Mouse (Mus musculus): ENCODE results near the gene Olfr1447. TPM values are rescaled to one million over a fixed set of nuclear protein-coding genes. Genes with fewer than 3 reads are reported as not detected.

Olfr1447 gene
- polyA plus RNA-seq (2015; fragmentation: Nextera tagmentation; extraction: Ambion mirVana): not detected in 2 replicates

GRCm38 (mm10) chr19:12903643-12904042 lies at the start of gene Olfr1447:
Gene Olfr1447 (minus strand): TSS chr19:12903743.
- Histone ChIP-seq H3K9ac (no peak within 1 kb of the TSS), H3K4me1 (no peaks in the 10 kb centered on the region), H3K27me3 (no peaks in the 10 kb centered on the region), H3K4me3 (no peak within 1 kb of the TSS), H3K9me3 (no peaks in the 10 kb centered on the region), H3K36me3 (no peaks in the 10 kb centered on the region), H3K4me2 (no peak within 1 kb of the TSS), H3K27ac (no peak within 1 kb of the TSS)
- no peak for ATAC-seq (ENCODE audit: borderline replicate concordance, extremely low read depth, low FRiP score, low TSS enrichment)
- WGBS: 90% methylated on average over 1 of the region's 1 CpGs

GRCm38 (mm10) chr19:12949958-12950357 lies 46.4 kb upstream of the Olfr1447 start, which contains the start of gene Olfr1450:
Gene Olfr1450 (plus strand): TSS chr19:12950258.
- ATAC-seq (ENCODE audit: borderline replicate concordance, extremely low read depth, low FRiP score, low TSS enrichment): no peak
- H3K4me2 ChIP-seq: no peak within 1 kb of the TSS
- H3K27ac ChIP-seq: no peak within 1 kb of the TSS
- H3K4me1 ChIP-seq: no peaks in the 10 kb centered on the region
- H3K9ac ChIP-seq: no peak within 1 kb of the TSS
- WGBS: 78% methylated on average over 1 of the region's 1 CpGs
- H3K9me3 ChIP-seq: no peaks in the 10 kb centered on the region
- no peaks in the 10 kb centered on the region for H3K27me3 ChIP-seq
- H3K4me3 ChIP-seq: no peak within 1 kb of the TSS
- H3K36me3 ChIP-seq: no peaks in the 10 kb centered on the region

- H3K9me3 ChIP-seq: no peaks in the 10 kb centered on the region
- no peak within 1 kb of the TSS for H3K4me3 ChIP-seq
- no peak for ATAC-seq (ENCODE audit: borderline replicate concordance, extremely low read depth, low FRiP score, low TSS enrichment)
- H3K4me1 ChIP-seq: no peaks in the 10 kb centered on the region
- no peaks in the 10 kb centered on the region for H3K36me3 ChIP-seq
- no peaks in the 10 kb centered on the region for H3K27me3 ChIP-seq
- no peak within 1 kb of the TSS for H3K4me2 ChIP-seq
- H3K9ac ChIP-seq: no peak within 1 kb of the TSS
- H3K27ac ChIP-seq: no peak within 1 kb of the TSS
These were observed 27.0 kb upstream of the Olfr1447 start, which contains the start of gene Olfr1449 for GRCm38 (mm10) chr19:12930540-12930939. Gene Olfr1449 (plus strand): TSS chr19:12930840.

GRCm38 (mm10) chr19:12924319-12924718 lies 20.8 kb upstream of the Olfr1447 start, which contains the start of gene Olfr1448:
Gene Olfr1448 (minus strand): TSS chr19:12924419.
- no peaks in the 10 kb centered on the region for H3K36me3 ChIP-seq
- no peak within 1 kb of the TSS for H3K4me3 ChIP-seq
- no peak within 1 kb of the TSS for H3K4me2 ChIP-seq
- ATAC-seq (ENCODE audit: borderline replicate concordance, extremely low read depth, low FRiP score, low TSS enrichment): no peak
- H3K27me3 ChIP-seq: no peaks in the 10 kb centered on the region
- no peaks in the 10 kb centered on the region for H3K9me3 ChIP-seq
- H3K27ac ChIP-seq: no peak within 1 kb of the TSS
- H3K4me1 ChIP-seq: no peaks in the 10 kb centered on the region
- no peak within 1 kb of the TSS for H3K9ac ChIP-seq
- 59% methylated on average over 1 of the region's 1 CpGs for WGBS

GRCm38 (mm10) chr19:12893424-12893823 lies 10.1 kb downstream of the Olfr1447 start, which contains the start of gene Olfr1446:
Gene Olfr1446 (minus strand): TSS chr19:12893524.
- WGBS: 64% methylated on average over 1 of the region's 1 CpGs
- H3K27ac ChIP-seq: no peak within 1 kb of the TSS
- H3K4me3 ChIP-seq: no peak within 1 kb of the TSS
- no peaks in the 10 kb centered on the region for H3K27me3 ChIP-seq
- no peak for ATAC-seq (ENCODE audit: borderline replicate concordance, extremely low read depth, low FRiP score, low TSS enrichment)
- no peak within 1 kb of the TSS for H3K9ac ChIP-seq
- H3K9me3 ChIP-seq: no peaks in the 10 kb centered on the region
- no peak within 1 kb of the TSS for H3K4me2 ChIP-seq
- H3K4me1 ChIP-seq: no peaks in the 10 kb centered on the region
- no peaks in the 10 kb centered on the region for H3K36me3 ChIP-seq

GRCm38 (mm10) chr19:12883555-12883954 lies 20.0 kb downstream of the Olfr1447 start, which contains the start of gene Olfr1445:
Gene Olfr1445 (plus strand): TSS chr19:12883855.
- H3K9me3 ChIP-seq: no peaks in the 10 kb centered on the region
- no peak within 1 kb of the TSS for H3K27ac ChIP-seq
- no peaks in the 10 kb centered on the region for H3K4me1 ChIP-seq
- no peaks in the 10 kb centered on the region for H3K27me3 ChIP-seq
- 76% methylated on average over 2 of the region's 2 CpGs for WGBS
- no peak within 1 kb of the TSS for H3K9ac ChIP-seq
- ATAC-seq (ENCODE audit: borderline replicate concordance, extremely low read depth, low FRiP score, low TSS enrichment): no peak
- H3K36me3 ChIP-seq: no peaks in the 10 kb centered on the region
- no peak within 1 kb of the TSS for H3K4me3 ChIP-seq
- H3K4me2 ChIP-seq: no peak within 1 kb of the TSS

GRCm38 (mm10) chr19:12856983-12857382 lies 46.6 kb downstream of the Olfr1447 start, which contains the start of gene Olfr1444:
Gene Olfr1444 (plus strand): TSS chr19:12857283.
- no peak within 1 kb of the TSS for H3K4me2 ChIP-seq
- H3K9ac ChIP-seq: no peak within 1 kb of the TSS
- no peak within 1 kb of the TSS for H3K27ac ChIP-seq
- H3K4me1 ChIP-seq: no peaks in the 10 kb centered on the region
- no peak within 1 kb of the TSS for H3K4me3 ChIP-seq
- H3K27me3 ChIP-seq: no peaks in the 10 kb centered on the region
- H3K36me3 ChIP-seq: no peaks in the 10 kb centered on the region
- no peak for ATAC-seq (ENCODE audit: borderline replicate concordance, extremely low read depth, low FRiP score, low TSS enrichment)
- 51% methylated on average over 1 of the region's 1 CpGs for WGBS
- no peaks in the 10 kb centered on the region for H3K9me3 ChIP-seq

Other genes with a start within 250 kb of the Olfr1447 start
- not detected in 2 replicates for gene Olfr1442, start 233.3 kb downstream of the Olfr1447 start, polyA plus RNA-seq (2015; fragmentation: Nextera tagmentation; extraction: Ambion mirVana)
- gene Olfr1443, start 225.6 kb downstream of the Olfr1447 start, polyA plus RNA-seq (2015; fragmentation: Nextera tagmentation; extraction: Ambion mirVana): not detected in 2 replicates
- 0.14 TPM in 1 of 2 replicates, not detected in the other for gene Keg1, start 208.0 kb downstream of the Olfr1447 start, polyA plus RNA-seq (2015; fragmentation: Nextera tagmentation; extraction: Ambion mirVana)
- 1.2 and 1.3 TPM in 2 replicates for gene Cntf, start 138.1 kb downstream of the Olfr1447 start, polyA plus RNA-seq (2015; fragmentation: Nextera tagmentation; extraction: Ambion mirVana)
- 14.1 and 14.7 TPM in 2 replicates for gene Zfp91, start 107.6 kb downstream of the Olfr1447 start, polyA plus RNA-seq (2015; fragmentation: Nextera tagmentation; extraction: Ambion mirVana)
- gene Lpxn, start 107.5 kb downstream of the Olfr1447 start, polyA plus RNA-seq (2015; fragmentation: Nextera tagmentation; extraction: Ambion mirVana): 1.7 and 2.5 TPM in 2 replicates
- not detected in 2 replicates for gene Gm5244, start 57.1 kb downstream of the Olfr1447 start, polyA plus RNA-seq (2015; fragmentation: Nextera tagmentation; extraction: Ambion mirVana)
- gene Olfr1444, start 46.5 kb downstream of the Olfr1447 start, polyA plus RNA-seq (2015; fragmentation: Nextera tagmentation; extraction: Ambion mirVana): not detected in 2 replicates
- gene Olfr1445, start 19.9 kb downstream of the Olfr1447 start, polyA plus RNA-seq (2015; fragmentation: Nextera tagmentation; extraction: Ambion mirVana): not detected in 2 replicates
- not detected in 2 replicates for gene Olfr1446, start 10.2 kb downstream of the Olfr1447 start, polyA plus RNA-seq (2015; fragmentation: Nextera tagmentation; extraction: Ambion mirVana)
- gene Olfr1448, start 20.7 kb upstream of the Olfr1447 start, polyA plus RNA-seq (2015; fragmentation: Nextera tagmentation; extraction: Ambion mirVana): not detected in 2 replicates
- not detected in 2 replicates for gene Olfr1449, start 27.1 kb upstream of the Olfr1447 start, polyA plus RNA-seq (2015; fragmentation: Nextera tagmentation; extraction: Ambion mirVana)
- gene Olfr1450, start 46.5 kb upstream of the Olfr1447 start, polyA plus RNA-seq (2015; fragmentation: Nextera tagmentation; extraction: Ambion mirVana): not detected in 2 replicates
- not detected in 2 replicates for gene Olfr1451, start 91.3 kb upstream of the Olfr1447 start, polyA plus RNA-seq (2015; fragmentation: Nextera tagmentation; extraction: Ambion mirVana)
- gene Olfr1453, start 124.6 kb upstream of the Olfr1447 start, polyA plus RNA-seq (2015; fragmentation: Nextera tagmentation; extraction: Ambion mirVana): not detected in 2 replicates
- gene Olfr1454, start 156.9 kb upstream of the Olfr1447 start, polyA plus RNA-seq (2015; fragmentation: Nextera tagmentation; extraction: Ambion mirVana): not detected in 2 replicates
- gene Olfr1457, start 194.1 kb upstream of the Olfr1447 start, polyA plus RNA-seq (2015; fragmentation: Nextera tagmentation; extraction: Ambion mirVana): not detected in 2 replicates
- not detected in 2 replicates for gene Olfr1458, start 203.0 kb upstream of the Olfr1447 start, polyA plus RNA-seq (2015; fragmentation: Nextera tagmentation; extraction: Ambion mirVana)
- not detected in 2 replicates for gene Olfr1459, start 245.8 kb upstream of the Olfr1447 start, polyA plus RNA-seq (2015; fragmentation: Nextera tagmentation; extraction: Ambion mirVana)

Measured in lung, embryonic 15.5 days (tissue).